Mouse (Mus musculus) hindbrain, postnatal 0 days (tissue): ENCODE measurements around the gene Ppp1r14a. TPM values are rescaled to one million over a fixed set of nuclear protein-coding genes. Genes with fewer than 3 reads are reported as not detected.
A peak's percentile ranks its signal among the peaks of the same experiment; 100 is the strongest.

Experiments
- ATAC-seq: fragments of 200-750 bp; cut with Nextera tagmentation; 2 replicates; pipeline ENCODE4 v1.8.0; 2017; ENCODE audit warnings: mild to moderate bottlenecking, moderate TSS enrichment, moderate library complexity
- DNase-seq: peaks from one replicate; pipeline ENCODE4 v3.0.0-alpha.2; 2015; ENCODE audit warnings: low spot score
- H3K27ac ChIP-seq: fragments of 300-500 bp; sonication (generic); 2 replicates; pipeline ENCODE4 v1.5.1; 2014; ENCODE audit warnings: mild to moderate bottlenecking
- H3K27me3 ChIP-seq: fragments of 300-500 bp; sonication (generic); 2 replicates; pipeline ENCODE4 v1.6.1; 2014; ENCODE audit warnings: low read length, mixed read lengths; ENCODE audit not compliant: insufficient read depth
- H3K36me3 ChIP-seq: fragments of 300-500 bp; sonication (generic); 2 replicates; pipeline ENCODE4 v1.6.1; 2014; ENCODE audit warnings: low read length, mixed read lengths; ENCODE audit not compliant: insufficient read depth
- H3K4me1 ChIP-seq: fragments of 300-500 bp; sonication (generic); 2 replicates; pipeline ENCODE4 v1.6.1; 2014; ENCODE audit warnings: antibody characterized with exemption, low read length, mixed read lengths; ENCODE audit not compliant: insufficient read depth
- H3K4me2 ChIP-seq: fragments of 300-500 bp; sonication (generic); 2 replicates; pipeline ENCODE4 v1.6.1; 2014; ENCODE audit warnings: low read depth, mild to moderate bottlenecking, low read length, moderate library complexity, mixed read lengths
- H3K4me3 ChIP-seq: fragments of 300-500 bp; sonication (generic); 2 replicates; pipeline ENCODE4 v1.5.1; 2014; ENCODE audit warnings: low read length
- H3K9ac ChIP-seq: fragments of 300-500 bp; sonication (generic); replicated peaks from 2 replicates; pipeline ENCODE4 v1.6.1; 2014; ENCODE audit warnings: mild to moderate bottlenecking, low read length, moderate library complexity, mixed read lengths
- H3K9me3 ChIP-seq: fragments of 300-500 bp; sonication (generic); 2 replicates; pipeline ENCODE4 v1.6.1; 2016; ENCODE audit warnings: low read length, mixed read lengths
- CTCF ChIP-seq: IDR thresholded peaks from 2 replicates; pipeline ENCODE4 v1.5.1; 2016; ENCODE audit warnings: antibody characterized with exemption, control low read depth, low read depth
- WGBS: fragments of 180-500 bp; shearing (Covaris S2); extraction: QIAGEN DNeasy Blood & Tissue Kit; methylation state at CpG from one replicate; pipeline ENCODE4 v1.1.7; 2014; 5-methylcytosine and 5-hydroxymethylcytosine counted together
- polyA plus RNA-seq: library from polyadenylated mRNA; unstranded; fragments of >200 nt; fragmentation: Nextera tagmentation; extraction: Ambion mirVana; gene quantifications from 2 replicates; pipeline ENCODE4 v1.2.1, GENCODE M21; 2015
- total RNA-seq: library from RNA; depleted of rRNA; stranded (reverse); fragments of >200 nt; gene quantifications from 2 replicates; pipeline ENCODE4 v1.2.3, GENCODE M21; 2014

Ppp1r14a gene
- total and polyA plus RNA-seq, 2 experiments from 2014 or later, result 3.4 TPM

- DNase-seq, result no peak
- no peak for ATAC-seq
- Histone ChIP-seq H3K9ac (no peak overlapping the region), H3K4me3 (no peak overlapping the region), H3K4me1 (no peaks in the 10 kb centered on the region), H3K9me3 (no peaks in the 10 kb centered on the region), H3K27me3 (no peaks in the 10 kb centered on the region), H3K36me3 (no peaks in the 10 kb centered on the region), H3K4me2 (no peak overlapping the region), H3K27ac (no peak overlapping the region)
- no peak for TF ChIP-seq CTCF
- WGBS, result 76% methylated on average over 6 of the region's 6 CpGs
Measured at GRCm38 (mm10) chr7:29262151-29262550, 27.0 kb upstream of the Ppp1r14a start.

GRCm38 (mm10) chr7:29263831-29264230, 25.3 kb upstream of the Ppp1r14a start:
- Histone ChIP-seq H3K9ac (no peak overlapping the region), H3K4me1 (no peaks in the 10 kb centered on the region), H3K4me2 (no peak overlapping the region), H3K36me3 (no peaks in the 10 kb centered on the region), H3K9me3 (no peaks in the 10 kb centered on the region), H3K27ac (no peak overlapping the region), H3K27me3 (no peaks in the 10 kb centered on the region), H3K4me3 (no peak overlapping the region)
- ATAC-seq (no peak), DNase-seq (no peak)
- TF ChIP-seq CTCF, result no peak
- WGBS, result 91% methylated on average over 3 of the region's 3 CpGs

- Histone ChIP-seq H3K9ac (no peak overlapping the region), H3K4me2 (no peak overlapping the region), H3K4me1 (no peaks in the 10 kb centered on the region), H3K9me3 (no peaks in the 10 kb centered on the region), H3K36me3 (no peaks in the 10 kb centered on the region), H3K27me3 (no peaks in the 10 kb centered on the region), H3K27ac (no peak overlapping the region), H3K4me3 (no peak overlapping the region)
- DNase-seq, result no peak
- WGBS, result 82% methylated on average over 7 of the region's 7 CpGs
- TF ChIP-seq CTCF, result no peak
- ATAC-seq, result no peak
Measured at GRCm38 (mm10) chr7:29265636-29266035, 23.5 kb upstream of the Ppp1r14a start.

GRCm38 (mm10) chr7:29266931-29267330, 22.2 kb upstream of the Ppp1r14a start:
- H3K4me1 ChIP-seq, result no peaks in the 10 kb centered on the region

GRCm38 (mm10) chr7:29270445-29270844, 18.7 kb upstream of the Ppp1r14a start:
- WGBS, result 85% methylated on average over 4 of the region's 4 CpGs
- no peak for ATAC-seq

More at GRCm38 (mm10) chr7:29266931-29267330, 22.2 kb upstream of the Ppp1r14a start:
- Histone ChIP-seq H3K9ac (no peak overlapping the region), H3K27me3 (no peaks in the 10 kb centered on the region), H3K4me3 (no peak overlapping the region), H3K27ac (no peak overlapping the region), H3K4me2 (no peak overlapping the region), H3K9me3 (no peaks in the 10 kb centered on the region), H3K36me3 (no peaks in the 10 kb centered on the region)
- DNase-seq (no peak), ATAC-seq (no peak)
- 53% methylated on average over 4 of the region's 4 CpGs for WGBS
- no peak for TF ChIP-seq CTCF

GRCm38 (mm10) chr7:29271687-29272465, 17.2 kb upstream of the Ppp1r14a start:
- H3K27me3 ChIP-seq, result no peaks in the 10 kb centered on the region
- 78% methylated on average over 8 of the region's 8 CpGs for WGBS
- no peaks in the 10 kb centered on the region for H3K36me3 ChIP-seq
- no peak overlapping the region for H3K4me2 ChIP-seq
- H3K27ac ChIP-seq, result no peak overlapping the region
- H3K4me1 ChIP-seq, result no peaks in the 10 kb centered on the region
- no peak for TF ChIP-seq CTCF
- ATAC-seq (no peak), DNase-seq (no peak)
- H3K9ac ChIP-seq, result 0 out of 2 replicates have a peak overlapping the region, but pooled peaks have one; percentile 17
- no peaks in the 10 kb centered on the region for H3K9me3 ChIP-seq
- H3K4me3 ChIP-seq, result no peak overlapping the region

More at GRCm38 (mm10) chr7:29270445-29270844, 18.7 kb upstream of the Ppp1r14a start:
- Histone ChIP-seq H3K36me3 (no peaks in the 10 kb centered on the region), H3K4me1 (no peaks in the 10 kb centered on the region), H3K27ac (no peak overlapping the region), H3K27me3 (no peaks in the 10 kb centered on the region), H3K4me2 (no peak overlapping the region), H3K9ac (no peak overlapping the region), H3K4me3 (no peak overlapping the region), H3K9me3 (no peaks in the 10 kb centered on the region)
- no peak for DNase-seq
- no peak for TF ChIP-seq CTCF

GRCm38 (mm10) chr7:29276715-29277114, 12.4 kb upstream of the Ppp1r14a start:
- no peak overlapping the region for H3K9ac ChIP-seq
- ATAC-seq, result no peak

More at GRCm38 (mm10) chr7:29276715-29277114, 12.4 kb upstream of the Ppp1r14a start:
- H3K4me1 ChIP-seq, result peaks cover 2% of the 10 kb centered on the region; the same call in 1 of the 2 replicates
- H3K36me3 ChIP-seq, result no peaks in the 10 kb centered on the region
- no peaks in the 10 kb centered on the region for H3K9me3 ChIP-seq
- WGBS, result 65% methylated on average over 5 of the region's 5 CpGs
- H3K4me3 ChIP-seq, result no peak overlapping the region
- TF ChIP-seq CTCF, result no peak
- no peak overlapping the region for H3K27ac ChIP-seq
- DNase-seq, result no peak
- H3K4me2 ChIP-seq, result no peak overlapping the region
- no peaks in the 10 kb centered on the region for H3K27me3 ChIP-seq
